Mouse (Mus musculus) heart, adult 8-10 months (tissue): ENCODE measurements around the gene Prdm11. TPM values are rescaled to one million over a fixed set of nuclear protein-coding genes. Genes with fewer than 3 reads are reported as not detected.

ENCODE experiments used
- DNase-seq: peaks from one replicate; pipeline ENCODE4 v3.0.0; 2022; ENCODE audit warnings: low spot score
- total RNA-seq, 4 experiments: library from RNA; stranded (reverse); gene quantifications; 2 replicates each; pipeline ENCODE4 v1.2.4; 2022

The Prdm11 gene
- total RNA-seq, 4 experiments from 2014 or later: 5.7 to 10.5 (median 9.3) TPM

DNA sequence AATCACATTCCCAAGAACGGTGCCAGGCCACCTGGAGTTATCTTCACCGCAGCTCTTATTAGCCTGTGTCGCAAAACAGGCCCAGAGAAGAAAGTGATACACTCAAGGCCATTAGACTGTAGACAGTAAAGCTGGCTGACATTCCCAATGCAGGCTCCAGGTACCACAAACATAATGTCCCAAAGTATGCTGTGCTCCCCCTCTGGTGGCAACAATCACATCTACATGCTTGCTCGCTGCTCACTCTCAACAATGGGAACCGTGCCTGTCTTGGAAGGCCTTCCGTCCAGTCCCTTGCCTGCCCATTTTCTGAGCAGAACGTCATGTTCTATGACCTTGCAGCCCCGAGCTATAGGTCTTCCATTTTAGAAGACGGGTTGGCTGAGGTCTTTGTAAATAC, 34.0 kb downstream of the Prdm11 start:
- no peak for DNase-seq

DNA sequence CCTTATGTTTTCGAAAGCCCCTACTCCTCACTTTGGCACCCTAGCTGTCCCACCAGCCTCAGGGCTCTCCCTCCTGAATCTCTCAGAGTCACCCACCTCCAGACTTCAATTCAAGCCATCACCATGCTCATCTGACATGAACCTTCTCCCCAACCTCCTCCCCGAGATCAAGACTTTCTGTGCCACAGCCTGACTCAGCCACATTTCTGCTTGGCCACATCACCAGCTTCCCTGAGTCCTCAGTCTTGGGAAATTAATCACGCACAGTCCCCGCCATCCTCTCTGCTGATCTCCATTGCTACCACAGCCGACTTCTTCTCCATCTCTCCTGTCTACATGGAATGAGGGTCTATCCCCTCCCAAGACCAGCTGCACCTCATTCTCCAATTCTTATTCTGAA, 34.5 kb downstream of the Prdm11 start:
- DNase-seq: no peak

DNA sequence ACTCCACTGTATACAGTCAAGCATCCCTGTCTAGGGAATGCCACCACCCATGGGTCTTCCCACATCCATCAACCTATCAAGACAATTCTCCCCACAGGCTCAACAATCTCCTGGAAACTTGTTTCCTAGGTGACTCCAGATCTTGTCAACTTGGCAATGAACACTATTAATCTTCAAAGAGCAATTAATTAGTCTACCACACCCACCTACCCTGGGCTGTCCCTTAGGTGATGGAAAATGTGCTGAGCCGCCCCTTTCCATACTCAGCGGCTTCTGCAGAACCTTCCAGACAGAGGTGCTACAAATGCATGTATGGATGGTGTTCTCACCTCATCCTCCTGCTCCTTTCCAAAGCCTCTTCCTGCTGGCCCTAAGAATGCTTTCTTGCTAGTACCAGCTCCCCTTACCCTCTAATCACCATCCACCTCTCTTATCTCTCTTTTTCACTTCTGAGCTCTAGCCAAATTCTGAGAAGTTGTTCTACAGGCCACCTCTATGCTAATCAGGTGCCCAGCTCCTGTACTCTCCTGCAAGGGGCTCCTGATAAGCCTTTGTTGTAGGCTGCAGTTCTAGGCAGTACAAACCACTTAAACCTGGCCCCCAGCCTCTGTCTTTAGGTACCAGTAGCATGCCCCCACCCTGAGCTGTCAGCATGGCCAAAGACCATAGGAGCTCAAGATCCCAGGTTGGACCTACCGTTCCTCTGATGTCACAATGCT, 37.8 kb downstream of the Prdm11 start:
- DNase-seq: no peak

DNA sequence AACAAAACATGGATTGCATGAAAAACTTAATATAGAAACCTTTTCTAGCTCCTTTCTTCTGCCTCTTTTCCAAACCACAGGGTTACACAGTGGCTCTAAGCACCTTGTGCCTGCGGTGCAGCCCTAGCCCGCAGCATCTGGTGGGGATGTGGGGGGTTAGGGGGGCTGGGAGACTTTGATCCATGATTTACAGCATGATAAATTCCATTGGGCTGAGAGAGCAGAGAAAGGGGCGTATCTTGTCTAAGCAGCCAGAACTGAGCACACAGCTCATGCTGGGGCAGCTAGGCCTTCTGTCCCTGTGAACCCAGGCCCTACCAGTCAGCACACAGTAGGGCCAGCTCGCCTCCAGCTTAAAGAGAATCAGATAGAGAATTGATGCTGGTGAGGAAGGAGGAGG, 40.9 kb downstream of the Prdm11 start:
- DNase-seq: no peak

DNA sequence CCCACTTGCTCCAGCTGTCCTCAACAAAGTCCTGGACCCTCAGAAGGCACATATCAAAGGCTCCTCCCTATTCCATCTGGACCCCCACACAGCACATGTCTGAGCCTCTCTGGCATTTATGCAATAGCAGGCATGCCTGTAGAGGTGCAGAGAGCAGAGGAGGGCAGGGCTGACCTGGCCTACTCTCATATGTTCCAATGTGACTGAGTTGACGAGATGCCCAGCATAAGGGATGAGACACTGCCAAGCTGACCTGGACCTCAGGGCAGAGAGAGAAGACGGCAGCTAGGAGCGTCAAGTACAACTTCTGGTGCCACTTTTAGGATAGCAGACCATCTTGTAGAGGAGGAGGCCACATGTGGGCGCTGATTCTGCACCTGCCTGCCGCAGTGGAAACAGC, 54.0 kb downstream of the Prdm11 start:
- DNase-seq: peak; percentile 53

DNA sequence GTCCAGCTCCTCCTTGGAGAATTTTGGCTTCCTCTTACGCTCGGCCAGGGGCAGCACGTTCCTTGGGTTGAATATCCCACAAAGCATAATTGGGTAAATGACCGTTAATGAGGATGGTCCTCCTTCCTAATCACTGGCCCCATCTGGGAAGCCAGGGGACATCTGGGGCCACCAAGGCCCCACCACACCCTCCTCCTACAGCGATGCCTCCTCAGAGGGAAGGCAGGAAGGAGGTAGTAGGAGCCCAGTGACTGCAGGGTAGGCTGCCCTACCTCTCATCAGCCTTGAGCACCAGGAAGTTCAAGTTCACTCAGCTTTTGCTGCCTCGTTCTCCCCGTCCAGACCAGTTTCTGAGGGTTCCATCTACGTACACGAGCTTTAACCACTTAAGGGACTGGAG, 56.4 kb downstream of the Prdm11 start:
- DNase-seq: no peak

DNA sequence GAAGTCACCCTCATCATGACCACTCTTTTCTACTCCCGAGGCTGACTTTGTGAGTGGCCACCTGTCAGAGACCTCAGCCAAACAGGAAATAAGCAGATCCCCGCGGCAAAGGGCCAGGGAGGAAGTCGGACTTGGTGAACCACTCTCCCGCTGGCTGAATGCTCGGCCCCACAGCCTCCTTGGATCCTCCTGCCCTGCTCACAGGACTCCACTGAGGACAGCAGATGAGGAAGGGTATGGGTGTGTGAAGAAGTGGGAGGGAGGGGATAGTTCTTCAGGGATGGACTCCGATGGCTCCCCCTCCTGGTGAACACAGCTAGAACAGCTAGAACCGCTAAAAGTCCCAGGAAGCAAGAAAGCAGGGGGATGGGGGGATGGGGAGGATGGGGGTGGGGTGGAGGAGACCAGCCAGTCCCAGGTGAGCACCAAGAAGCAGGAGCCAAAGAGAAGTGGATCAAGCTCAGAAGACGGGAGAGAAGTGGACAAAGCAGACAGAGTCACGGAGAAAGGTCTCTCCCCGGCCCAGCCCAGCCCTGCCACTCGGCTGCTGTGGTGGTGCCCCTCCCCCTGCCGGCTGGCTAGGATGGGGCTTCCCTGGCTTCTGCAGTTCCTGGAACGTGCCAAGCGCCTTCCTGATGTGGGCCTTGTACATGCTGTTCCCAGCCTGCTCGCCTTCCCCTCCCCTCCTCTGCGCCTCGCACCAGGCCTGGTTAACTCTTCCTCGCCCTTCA, 57.9 kb downstream of the Prdm11 start:
- peak; percentile 81 for DNase-seq

DNA sequence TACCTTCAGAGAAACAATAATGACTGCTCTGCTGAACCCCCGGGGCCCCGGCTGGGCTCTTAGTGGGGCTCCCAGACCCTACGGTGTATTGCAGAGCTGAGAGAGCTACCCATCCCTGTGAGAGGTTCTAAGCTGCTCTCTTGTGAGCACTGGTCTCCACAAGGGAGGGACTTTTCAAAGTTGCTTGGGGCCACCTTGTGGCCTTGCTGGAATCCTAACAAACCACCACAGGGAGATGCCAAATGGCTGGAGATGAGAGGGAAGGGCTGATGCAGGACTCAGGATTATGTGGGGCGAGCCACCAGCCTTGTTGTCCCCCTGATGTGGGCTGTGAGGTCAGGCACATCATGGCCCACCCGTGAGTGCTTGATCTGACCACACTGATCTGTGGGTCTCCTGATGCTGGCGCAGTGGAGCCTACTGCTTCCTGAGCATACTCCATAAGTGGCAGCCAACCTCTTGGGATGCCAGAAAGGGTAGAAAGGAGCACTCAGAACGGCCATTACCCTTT, 58.8 kb downstream of the Prdm11 start:
- DNase-seq: no peak

DNA sequence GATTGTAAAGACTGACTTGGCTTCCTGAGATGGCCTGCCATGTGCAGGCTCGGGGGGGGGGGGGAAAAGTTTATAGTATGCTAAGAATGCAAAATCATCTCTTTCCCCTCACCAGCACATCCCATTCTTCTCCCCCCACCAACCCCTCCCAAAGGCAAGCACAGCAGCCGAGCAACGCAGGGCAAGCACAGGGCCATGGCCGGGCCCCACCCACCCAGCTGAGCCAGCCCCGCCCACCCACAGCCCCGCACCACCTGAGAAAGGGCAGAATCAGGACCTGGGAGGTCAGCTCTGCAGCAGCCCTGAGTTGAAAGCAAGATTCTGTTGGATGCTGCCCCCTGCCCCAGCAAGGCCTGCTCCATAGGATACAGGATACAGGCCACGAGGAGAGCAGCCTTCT, 60.4 kb downstream of the Prdm11 start:
- no peak for DNase-seq

DNA sequence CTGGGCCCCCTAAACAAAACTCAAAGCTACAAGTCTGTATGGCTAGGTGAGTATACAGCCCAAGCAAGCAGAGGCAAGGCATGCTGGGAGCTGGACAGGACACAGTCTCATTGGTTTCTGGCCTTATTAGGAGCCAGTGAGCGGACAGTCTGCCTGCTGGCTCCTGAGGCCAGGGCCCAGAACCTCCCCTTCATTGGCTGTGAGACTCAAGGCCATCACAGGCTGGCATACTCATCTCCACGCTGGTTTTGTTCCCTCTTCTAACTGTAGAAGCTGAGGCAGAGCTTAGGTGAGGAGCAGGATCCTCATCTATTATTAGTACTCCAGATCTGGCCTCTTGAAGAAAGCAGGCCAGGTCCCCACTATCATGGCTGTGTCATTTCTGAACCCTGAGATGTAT, 60.8 kb downstream of the Prdm11 start:
- DNase-seq: no peak

DNA sequence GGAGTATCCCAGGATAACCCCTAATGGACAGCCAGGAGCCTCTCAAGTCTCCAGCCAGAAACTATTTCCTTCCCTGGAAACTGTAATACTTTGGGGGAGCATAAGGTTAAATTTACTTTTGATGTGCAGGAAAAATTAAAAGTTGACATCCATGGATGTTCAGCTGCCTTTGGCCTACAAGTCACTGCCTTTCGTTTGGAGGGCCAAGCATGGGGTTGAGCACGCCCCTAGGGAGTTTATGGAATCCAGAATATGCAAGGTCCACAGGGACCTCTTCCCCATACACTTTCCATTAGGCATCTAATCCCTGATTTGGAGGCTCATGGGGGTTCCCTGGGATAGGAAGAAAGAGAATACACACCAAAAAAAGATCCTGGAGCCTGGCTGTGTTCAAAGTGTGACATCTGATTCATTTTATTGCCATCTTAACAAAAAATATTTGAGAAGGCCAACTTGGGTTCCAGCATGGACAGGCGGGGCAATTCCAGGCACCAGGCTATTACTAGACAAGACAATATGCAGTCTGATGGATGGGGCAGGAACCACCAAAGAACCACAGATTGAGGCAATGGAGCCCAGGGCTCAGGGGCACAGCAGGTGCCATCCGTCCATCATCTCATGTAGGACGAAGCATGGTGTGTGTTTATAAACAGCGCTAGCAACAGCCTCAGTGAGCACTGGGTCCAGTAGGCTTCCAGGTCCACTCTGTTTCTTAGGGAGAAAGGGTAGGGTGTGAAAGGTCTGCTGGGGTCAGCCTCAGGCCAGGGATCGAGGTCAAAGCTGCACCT, 61.5 kb downstream of the Prdm11 start:
- no peak for DNase-seq

DNA sequence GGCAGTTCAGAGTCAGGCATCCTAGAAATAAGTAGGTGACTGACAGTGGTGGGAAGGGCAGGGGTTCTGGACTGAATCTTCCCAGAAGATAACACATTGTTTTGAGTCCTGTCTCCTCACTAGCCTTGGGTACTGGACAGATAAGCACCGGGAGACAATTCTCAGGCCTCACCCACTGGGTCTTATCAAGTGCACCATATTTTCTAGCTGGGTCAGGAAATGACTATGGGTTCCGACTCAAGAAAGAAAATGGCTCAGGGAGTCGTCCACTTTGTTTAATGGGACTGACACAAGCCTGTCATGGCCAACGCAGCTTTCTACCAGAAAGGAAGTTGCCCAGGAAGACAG, 62.7 kb downstream of the Prdm11 start:
- no peak for DNase-seq

DNA sequence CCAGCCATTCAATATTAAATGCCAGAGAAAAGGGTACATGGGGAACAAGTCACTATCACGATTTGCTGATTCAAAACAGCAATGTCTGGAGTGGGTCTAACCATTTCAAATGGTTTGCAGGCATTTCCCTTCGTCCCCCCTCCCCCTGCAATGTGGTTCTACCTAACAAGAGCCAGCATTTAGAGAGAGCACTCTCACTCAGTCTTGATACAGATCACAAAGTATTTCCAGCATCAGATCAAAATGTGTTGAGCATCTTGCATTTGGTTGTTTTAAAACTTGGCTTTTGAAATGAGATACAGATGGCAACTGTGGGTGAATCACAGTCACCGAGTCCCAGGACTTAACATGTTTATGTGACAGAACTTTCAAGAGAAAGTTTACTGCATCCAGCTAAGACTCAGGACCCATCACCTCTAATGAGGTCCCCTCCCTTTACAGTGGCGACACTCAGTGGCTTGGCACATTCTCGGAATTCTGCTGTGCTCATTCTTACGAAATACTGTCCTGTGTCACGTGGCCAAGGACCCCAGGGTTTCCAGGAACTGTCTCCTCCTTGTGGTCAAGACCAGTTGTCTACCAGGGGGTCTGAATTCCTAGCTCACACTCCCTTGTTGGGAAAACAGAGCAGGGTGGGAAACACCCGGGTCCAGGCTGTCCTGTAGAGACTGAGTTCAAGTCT, 63.2 kb downstream of the Prdm11 start:
- no peak for DNase-seq

DNA sequence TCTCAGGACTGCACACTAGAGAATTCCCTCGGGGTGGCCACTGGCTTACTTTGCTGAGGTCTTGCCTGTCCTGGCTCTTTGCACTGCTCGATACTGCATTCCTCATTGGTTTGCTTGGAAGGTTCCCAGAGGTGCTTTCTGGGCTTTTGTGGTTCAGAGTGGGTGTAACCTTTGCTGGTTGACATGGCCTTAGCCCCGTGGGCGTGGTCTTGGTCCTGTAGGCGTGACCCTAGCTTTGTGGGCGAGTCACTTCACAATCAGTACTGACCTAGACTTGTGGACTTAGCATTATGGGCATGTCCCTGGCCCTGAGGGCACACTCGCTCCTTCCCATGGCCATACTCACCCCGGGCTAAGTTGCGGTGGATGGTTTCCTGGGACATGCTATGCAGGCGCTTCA, 65.8 kb downstream of the Prdm11 start:
- DNase-seq: no peak

DNA sequence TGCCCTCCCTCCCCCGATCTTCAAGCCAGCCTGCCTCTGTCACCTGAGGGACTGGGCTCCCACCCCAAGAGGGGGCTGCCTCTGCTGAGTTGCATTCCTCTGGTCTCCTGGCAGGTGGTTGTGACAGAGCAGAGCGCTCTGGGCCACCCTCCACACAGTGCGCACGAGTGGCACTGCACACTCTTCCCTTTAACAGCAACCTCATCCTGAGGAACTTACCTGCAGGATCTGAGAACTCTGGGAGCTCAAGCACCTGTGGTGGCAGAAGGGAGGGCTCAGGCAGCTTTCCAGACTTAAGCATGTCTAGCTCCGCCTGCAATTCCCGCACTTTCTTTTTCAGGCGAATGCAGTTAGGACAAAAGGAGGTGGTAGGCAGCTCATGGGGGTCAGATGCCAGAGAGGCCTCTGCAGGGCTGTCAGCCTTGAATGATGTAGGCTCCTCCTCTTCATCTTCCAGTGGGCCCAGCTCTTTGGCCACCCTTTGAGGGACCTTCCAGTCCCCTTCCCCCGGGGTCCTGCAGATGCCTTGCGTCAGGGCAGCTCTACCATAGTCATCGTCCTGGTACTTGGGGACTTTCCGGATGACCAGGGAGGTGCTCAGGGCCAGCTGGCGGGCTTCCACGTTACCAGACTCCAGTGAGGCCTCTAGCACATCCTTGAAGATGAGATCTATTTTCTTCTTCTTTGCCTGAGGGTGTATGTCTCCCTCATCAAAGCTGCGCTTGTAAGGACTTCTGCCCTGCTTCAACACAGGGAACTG, 70.8 kb downstream of the Prdm11 start:
- DNase-seq: no peak

DNA sequence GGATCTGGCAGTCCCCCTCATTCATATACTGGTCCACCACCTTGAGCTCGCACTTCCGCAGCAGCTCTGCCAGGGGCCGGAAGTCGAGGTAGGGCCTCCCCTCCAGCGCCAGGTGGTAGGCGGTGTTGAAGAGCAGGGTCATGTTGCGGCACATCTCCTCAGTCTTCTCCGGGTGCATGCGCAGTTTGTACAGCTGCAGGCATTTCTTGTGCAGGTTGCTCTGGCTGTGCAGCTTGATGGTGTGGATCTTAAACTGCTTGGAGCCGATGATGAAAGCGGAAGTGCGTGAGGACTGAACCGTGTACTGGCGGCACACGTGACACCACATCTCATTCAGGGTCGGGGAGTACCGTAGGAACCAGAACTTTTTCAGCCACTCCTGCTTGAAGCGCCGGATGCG, 72.3 kb downstream of the Prdm11 start:
- DNase-seq: no peak

DNA sequence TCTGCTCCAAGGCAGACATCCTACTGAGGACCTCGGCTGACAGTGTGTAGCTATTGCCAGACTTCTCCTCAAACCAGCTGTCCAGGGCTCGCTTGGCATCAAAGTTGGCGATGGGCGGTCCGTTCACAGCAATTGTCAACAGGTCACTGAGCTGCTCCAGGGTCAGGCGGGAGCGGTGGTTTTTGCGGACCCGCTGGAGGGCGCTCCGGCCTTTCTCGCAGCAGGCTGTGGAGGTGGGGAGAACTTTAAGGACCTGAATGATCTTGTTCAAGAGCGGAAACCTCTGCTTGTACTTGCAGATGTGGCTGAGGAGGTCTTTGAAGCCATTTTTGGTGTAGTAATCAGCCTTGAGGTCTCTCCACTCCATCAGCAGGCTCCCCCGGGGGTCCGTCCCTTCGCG, 73.9 kb downstream of the Prdm11 start:
- DNase-seq: no peak

DNA sequence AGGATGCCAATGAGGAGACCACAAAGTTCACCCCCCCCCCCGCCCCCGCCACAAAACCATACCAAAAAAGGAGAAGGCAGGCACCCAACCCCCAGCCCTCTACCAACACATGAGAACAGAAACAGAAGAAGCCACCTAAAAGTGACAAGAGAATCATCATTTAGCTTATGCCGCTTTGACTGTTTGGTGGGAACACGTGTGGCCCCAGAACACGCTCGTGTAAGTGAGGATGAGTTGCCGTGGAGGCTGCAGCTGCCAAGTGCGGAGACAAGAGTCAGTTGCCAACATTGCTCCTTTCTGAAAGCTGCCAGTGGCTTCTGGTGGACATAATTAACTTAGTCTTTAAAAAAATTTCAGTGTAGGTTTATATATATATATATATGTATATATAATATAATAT, 74.4 kb downstream of the Prdm11 start:
- no peak for DNase-seq

DNA sequence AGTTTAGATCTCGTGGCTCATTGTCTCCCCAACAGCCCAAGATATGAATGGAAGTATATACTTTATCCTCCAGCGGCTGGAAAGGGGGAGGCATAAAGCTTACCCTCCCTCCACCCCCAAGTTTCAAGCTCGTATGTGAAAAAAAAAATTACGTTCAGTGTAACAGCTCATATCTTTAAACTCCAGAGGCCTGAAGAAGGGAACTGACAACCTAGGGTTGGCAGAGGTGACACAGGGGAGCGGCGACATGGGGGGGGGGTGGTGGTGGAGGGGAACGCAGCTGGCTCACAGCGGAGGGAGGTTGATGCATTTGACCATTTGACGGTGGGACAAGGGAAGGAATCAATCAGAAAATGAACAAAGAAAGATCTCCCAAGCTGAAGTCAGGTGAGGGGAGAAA, 74.9 kb downstream of the Prdm11 start:
- no peak for DNase-seq

DNA sequence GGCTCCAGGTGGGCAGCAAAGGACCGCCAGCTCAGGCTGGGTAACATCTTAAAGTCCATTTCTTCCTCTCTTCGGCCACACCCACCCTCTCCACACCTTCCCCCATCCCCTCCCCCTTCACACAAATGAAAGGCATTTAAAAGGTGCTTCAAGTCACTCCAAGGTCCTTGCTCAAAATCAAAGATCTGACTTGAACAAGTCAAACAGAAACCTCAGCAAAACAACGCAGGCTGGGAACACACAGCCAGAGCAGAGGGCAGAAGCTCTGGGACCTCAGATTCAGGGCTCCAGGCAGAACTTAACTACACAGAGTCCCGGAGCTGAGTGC, 78.2 kb downstream of the Prdm11 start:
- DNase-seq: no peak

DNA sequence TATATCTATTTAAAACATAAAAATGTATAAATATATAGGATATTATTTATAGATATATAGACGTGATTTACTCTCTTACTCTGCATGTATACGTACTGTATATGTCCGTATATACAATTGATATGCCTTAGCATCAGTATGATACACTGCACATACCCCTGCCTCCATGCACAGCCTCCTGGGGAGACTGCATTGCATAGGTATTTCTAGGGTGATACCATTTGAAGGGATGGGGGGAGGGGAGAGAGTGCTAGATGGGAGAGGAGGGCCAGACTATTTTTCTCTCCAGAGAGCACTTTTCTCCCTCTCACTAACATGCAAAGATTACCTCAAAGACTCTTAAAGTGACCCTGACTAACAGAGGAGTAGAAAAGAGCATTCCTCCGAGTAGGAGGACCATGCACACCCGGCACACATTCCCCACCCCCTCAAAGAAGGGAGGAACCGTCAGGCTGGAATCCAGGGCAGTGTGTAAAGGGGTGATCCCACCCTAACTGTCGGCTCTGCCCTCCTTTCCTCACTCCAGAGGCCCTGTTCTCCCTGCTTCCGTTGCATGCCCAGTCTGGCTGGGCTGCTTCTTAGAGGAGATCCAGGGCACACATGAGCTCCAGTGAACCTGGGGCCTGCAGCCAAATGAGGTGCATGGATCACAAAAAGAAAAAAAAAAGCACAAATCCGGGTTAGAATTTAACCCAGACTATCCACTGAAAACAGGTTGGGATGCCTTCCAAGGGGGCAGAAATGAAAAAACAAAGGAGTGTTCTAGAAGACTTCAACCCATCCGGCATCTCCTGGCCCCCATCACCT, 78.7 kb downstream of the Prdm11 start:
- no peak for DNase-seq
